Mouse (Mus musculus): Measurements from ENCODE around the gene Htra3. TPM values are rescaled to one million over a fixed set of nuclear protein-coding genes. Genes with fewer than 3 reads are reported as not detected.

The Htra3 gene
- total RNA-seq, 2 experiments from 2014 or later = 35.0 to 71.4 TPM

DNA sequence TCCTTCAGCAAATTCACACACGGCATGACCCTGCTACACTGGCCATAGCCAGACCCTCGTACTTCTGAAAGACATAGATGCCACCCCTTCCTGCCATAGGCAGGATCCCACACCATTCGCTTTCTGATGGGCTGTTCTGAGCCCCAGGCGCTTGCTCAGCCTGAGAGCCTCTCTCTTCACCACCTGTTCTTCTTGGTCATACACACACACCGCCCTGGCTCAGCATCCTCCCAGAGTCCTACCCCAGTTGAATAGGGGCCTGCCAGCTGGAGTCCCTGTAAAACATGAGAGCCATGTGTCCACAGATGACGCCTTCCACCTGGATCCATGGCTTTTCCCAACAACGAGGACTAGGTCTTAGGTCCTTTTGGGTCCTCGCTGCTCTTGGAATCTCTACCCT, 66.9 kb downstream of the Htra3 start:
- no peak for DNase-seq

DNA sequence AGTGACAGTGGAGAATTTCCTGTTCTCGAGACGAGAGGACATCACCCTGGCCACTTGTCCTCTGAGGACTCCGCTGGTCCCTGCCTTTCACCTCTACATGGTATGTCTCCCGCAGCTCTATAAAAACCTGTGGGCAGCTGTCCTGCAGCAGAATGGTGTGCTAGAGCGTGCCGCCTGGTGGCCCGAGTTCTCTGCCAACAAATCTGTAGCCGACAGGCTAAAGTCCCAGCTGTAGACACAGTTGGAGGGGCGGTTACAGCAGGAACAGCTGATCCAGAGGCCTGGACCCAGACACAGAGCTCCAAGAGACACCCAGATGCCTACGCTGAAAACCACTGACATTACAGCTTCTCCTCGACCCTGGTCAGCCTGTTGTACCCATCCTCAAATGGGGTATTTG, 67.7 kb downstream of the Htra3 start:
- no peak for DNase-seq

DNA sequence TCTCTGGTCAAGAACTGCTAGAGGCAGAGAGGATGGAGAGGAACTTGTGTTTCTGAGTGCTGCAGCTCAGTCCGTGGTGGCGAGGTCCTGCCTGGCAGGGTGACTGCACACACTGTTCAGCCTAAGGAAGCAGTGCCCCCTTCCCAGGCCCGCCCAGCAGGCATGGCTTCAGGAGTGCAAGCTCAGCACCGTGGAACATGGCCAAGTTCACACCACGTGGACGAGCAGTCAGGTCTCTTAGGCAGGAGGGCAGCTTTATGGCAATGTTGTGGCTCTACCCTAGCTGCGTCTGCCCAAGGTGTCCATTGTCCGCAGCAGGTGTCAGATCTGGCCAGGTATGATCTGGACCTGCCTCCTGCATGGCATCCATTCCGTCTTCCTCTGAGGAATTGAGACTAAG, 68.4 kb downstream of the Htra3 start:
- DNase-seq = no peak

DNA sequence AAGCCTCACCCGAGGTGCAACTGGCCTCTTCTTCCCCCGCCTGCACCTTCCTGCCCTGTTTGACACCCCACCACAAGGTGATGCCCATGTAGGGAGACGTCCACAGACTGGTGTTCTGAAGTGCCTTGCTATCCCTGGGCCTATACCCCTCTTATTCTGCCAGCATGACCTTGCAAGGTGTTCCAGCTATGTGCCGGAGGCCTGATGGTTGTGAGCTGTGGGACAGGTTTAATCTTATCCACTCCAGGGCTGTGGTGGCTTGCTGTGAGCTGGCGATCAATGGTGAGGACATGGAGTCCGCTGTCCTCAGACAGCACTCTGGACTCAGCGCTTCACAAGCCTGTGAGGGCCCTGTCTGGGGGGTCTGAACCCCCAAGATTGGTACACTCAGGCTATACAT, 69.2 kb downstream of the Htra3 start:
- no peak for DNase-seq

DNA sequence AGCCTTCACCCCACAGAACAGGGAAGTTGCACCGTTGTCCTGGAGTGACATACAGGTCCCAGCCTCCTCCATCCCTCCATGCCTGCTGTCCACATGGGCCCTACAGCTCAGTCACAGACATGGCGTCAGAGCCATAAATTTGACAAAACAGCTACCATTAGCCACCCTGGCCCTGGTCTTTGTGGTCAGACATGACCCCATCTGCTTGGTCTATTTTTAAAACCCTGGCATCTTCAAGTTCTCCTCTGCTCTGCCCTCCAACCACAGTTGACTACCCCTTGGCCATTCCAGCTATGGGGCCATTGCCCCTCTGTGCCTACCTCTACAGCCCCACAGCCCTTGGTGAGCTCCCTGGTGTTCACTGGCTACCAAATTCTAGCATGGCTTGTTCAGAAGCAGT, 69.6 kb downstream of the Htra3 start:
- no peak for DNase-seq

DNA sequence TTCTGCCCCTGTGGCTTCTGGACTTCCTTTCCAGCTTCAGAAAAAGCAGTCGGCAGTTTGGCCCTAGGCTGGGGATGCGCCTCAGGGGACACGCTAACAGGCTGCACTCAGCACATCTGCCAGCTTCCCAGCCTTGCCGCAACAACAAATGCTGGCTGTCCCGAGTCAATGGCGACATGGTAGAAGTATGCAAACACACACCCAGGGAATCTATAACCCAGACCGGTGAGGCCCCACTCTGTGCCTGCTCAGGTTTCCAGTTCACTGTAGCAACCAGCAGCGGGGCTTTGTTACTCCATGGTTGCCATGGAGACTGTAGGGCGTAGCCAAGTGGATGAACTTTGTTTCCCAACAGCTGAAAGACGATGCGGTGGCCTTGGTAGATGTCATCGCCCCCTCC, 70.2 kb downstream of the Htra3 start:
- peak in 1 of 2 experiments; percentile 45 for DNase-seq

DNA sequence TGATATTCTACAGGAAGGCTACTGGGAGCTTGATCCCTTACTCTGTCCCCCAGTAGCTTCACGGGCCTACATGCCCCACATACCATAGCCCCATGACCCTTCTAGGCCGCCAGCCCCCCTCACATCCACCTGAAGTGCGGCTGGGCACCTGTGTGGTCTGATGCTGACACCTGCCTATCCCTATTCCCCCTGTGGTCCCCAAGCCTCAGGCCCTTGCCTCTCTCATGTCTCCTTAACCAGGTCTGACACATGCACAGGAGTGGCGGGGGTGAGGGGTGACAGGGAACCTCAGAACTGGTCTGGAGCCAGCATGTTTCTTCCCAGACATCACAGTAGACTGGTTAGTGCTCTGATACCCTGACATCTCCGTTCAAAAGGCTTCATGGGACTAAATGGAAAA, 71.0 kb downstream of the Htra3 start:
- no peak for DNase-seq

DNA sequence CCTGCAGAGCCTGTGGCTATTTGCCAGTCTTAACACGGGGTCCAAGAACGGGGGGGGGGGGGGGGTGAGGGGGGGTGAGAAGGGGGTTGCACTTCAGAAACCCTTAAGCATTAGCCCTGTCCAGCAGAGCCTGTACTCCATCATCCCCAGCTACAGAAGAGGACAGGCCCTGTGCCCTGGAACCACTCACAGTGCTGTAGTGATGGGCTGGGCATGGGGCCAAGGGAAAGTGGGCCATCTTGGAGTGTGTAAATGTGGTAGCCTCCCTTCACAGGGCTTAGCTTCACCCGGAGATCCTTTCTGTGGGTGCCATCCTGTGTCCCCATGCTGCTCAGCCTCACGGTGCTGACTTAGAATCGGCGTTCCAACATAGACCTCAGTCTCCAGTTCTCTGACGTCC, 71.8 kb downstream of the Htra3 start:
- no peak for DNase-seq

DNA sequence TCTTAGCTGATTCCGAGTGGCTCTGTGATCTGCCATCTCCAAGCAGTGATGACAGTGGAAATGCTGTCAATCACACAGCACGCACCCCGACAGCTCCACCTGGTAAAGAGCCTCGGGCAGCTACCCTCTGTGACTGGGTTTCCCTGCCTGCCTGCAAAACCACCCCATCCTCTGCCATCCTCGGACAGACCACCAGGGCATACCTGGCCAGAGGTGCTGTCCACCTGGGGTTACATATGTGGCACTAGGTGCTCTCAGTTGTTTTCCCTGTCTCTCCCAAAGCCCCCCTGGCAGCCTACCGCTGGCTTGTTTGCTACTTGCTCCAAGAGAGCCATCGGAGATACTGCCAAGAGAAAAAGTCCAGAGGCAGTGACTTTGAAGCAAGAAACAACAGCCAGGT, 72.8 kb downstream of the Htra3 start:
- DNase-seq = no peak

DNA sequence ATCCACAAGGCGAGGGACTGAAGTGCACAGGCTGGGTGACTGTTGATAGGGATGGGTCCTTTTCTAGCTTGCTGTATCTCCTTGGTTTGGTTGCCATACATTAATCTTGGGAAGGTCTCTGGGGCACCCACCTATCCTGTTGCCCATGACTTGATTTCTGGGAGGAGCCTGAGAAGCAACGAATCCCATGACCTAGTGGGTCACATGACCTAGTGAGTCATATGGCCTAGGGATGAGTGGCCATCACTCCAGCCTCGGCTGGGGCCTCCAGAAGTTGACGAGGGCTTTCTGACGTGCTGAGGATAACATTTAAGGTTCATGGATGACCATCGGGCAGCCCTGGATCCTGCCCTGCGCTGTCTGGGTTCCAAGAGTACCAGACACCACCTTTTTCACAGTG, 74.2 kb downstream of the Htra3 start:
- DNase-seq = no peak

Other genes starting within 250 kb of the Htra3 start
- 1 to 10 TPM in 1 of 2 experiments, under 1 TPM in 1; 0.46 to 1.6 TPM for gene Cpz, start 154.1 kb downstream of the Htra3 start, total RNA-seq (2021)
- 1 to 10 TPM; 5.4 to 7.9 TPM for gene Trmt44, start 104.7 kb downstream of the Htra3 start, total RNA-seq (2021)
- gene Acox3, start 96.7 kb downstream of the Htra3 start, total RNA-seq (2021) = 10 to 100 TPM; 51.5 to 53.5 TPM
- gene Sh3tc1, start 60.2 kb upstream of the Htra3 start, total RNA-seq (2021) = 10 to 100 TPM; 16.8 to 24.0 TPM
- gene Ablim2, start 78.1 kb upstream of the Htra3 start, total RNA-seq (2021) = 1 to 10 TPM; 6.2 to 8.5 TPM
- gene Afap1, start 213.5 kb upstream of the Htra3 start, total RNA-seq (2021) = 10 to 100 TPM; 21.1 to 25.9 TPM